Mouse (Mus musculus): ENCODE results near the gene Ttc7b. TPM values are rescaled to one million over a fixed set of nuclear protein-coding genes. Genes with fewer than 3 reads are reported as not detected.

Ttc7b gene
- polyA plus RNA-seq, 1 experiment from 2014 or later, result 5.3 TPM

DNA sequence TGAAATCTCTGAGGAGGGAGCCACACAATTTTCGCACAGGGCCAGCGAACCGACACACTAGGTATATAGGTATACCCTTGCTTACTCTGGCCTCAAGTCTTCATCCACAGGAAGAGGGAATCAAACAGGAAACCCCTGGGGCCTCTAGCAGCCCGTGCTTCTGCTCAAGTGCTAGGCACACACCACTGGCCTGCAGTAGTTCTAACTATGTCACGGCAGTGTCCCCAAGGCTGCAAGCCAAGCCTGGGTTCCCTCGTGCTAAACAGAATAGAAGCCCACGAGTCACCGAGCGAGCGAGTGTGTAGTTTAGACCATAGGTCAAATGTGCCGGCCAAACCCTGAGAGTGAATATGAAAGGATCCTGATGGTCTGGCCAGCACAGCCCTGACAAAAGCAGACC lies 114.5 kb downstream of the Ttc7b start:
- H3K4me2 ChIP-seq (replicated peaks), result no peak overlapping the region
- no peaks in the 10 kb centered on the region for H3K27me3 ChIP-seq
- peaks cover 21% of the 10 kb centered on the region for H3K4me1 ChIP-seq
- no peak overlapping the region for H3K27ac ChIP-seq
- H3K9me3 ChIP-seq, result no peaks in the 10 kb centered on the region
- H3K4me3 ChIP-seq, result no peak overlapping the region
- no peak for ATAC-seq (ENCODE audit: insufficient number of reproducible peaks, insufficient read depth, low FRiP score, low TSS enrichment)
- H3K9ac ChIP-seq, result no peak overlapping the region
- H3K36me3 ChIP-seq, result peaks cover 11% of the 10 kb centered on the region; the same call in 1 of the 2 replicates
- WGBS, result 76% methylated on average over 11 of the region's 11 CpGs

DNA sequence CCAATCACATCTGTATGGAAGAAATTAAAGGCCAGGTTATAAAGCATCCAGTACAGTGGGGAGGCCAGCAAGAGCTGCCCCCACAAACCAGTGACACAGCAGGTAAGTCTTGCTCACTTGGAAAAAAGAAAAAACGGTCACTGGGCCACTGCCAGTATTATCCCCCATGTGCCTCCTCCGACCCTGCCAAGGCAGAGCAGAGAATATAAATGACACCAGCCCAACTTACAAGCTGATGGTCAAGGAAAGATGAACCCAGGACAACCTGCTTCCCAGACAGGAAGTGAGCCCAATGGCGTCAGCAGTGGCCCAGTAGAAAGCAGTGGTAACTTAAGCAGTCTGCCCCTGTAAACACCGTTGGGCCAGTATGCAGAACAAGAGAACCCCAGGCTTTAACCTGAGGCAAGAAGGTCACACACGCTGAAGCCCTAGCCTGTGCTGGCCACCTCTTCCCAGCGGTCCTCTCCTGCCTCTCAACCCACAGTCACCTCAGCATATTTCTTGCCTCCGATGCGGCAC lies 115.1 kb downstream of the Ttc7b start:
- H3K36me3 ChIP-seq, result peaks cover 16% of the 10 kb centered on the region; the same call in 1 of the 2 replicates
- 82% methylated on average over 8 of the region's 8 CpGs for WGBS

DNA sequence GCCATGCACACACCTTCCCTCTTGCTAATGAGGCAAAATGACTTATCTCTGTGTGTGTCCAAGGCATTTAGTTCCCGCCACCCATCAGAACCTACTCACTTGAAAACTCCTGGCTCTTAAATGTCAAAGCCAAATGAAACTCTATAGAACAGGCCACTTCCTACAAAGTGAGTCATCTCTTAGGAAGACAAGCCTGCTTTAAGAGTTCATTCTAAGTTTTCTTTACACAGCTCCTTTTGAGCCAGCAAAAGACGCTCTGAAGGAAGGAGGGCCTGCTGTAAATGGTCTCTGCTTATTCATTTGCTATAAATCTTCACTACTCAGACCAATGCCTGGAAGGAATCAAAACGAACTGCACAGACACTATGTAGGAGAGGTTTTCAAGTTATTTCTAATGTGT lies 116.2 kb downstream of the Ttc7b start:
- Histone ChIP-seq H3K4me3 (no peak overlapping the region), H3K9me3 (no peaks in the 10 kb centered on the region), H3K27me3 (no peaks in the 10 kb centered on the region), H3K27ac (no peak overlapping the region), H3K9ac (no peak overlapping the region), H3K4me2 (replicated peaks) (no peak overlapping the region), H3K4me1 (peaks cover 20% of the 10 kb centered on the region), H3K36me3 (peaks cover 21% of the 10 kb centered on the region; the same call in 1 of the 2 replicates)
- WGBS, result 87% methylated on average over 3 of the region's 3 CpGs
- no peak for ATAC-seq (ENCODE audit: insufficient number of reproducible peaks, insufficient read depth, low FRiP score, low TSS enrichment)

More for the DNA sequence above, 115.1 kb downstream of the Ttc7b start:
- Histone ChIP-seq H3K4me2 (replicated peaks) (no peak overlapping the region), H3K4me1 (peaks cover 21% of the 10 kb centered on the region), H3K4me3 (no peak overlapping the region), H3K27ac (no peak overlapping the region), H3K27me3 (no peaks in the 10 kb centered on the region), H3K9me3 (no peaks in the 10 kb centered on the region), H3K9ac (no peak overlapping the region)
- ATAC-seq (ENCODE audit: insufficient number of reproducible peaks, insufficient read depth, low FRiP score, low TSS enrichment), result no peak

GRCm38 (mm10) chr12:100403005-100403324 lies 117.7 kb downstream of the Ttc7b start:
- no peak overlapping the region for H3K9ac ChIP-seq
- H3K4me2 ChIP-seq (replicated peaks), result no peak overlapping the region
- 90% methylated on average over 4 of the region's 4 CpGs for WGBS
- H3K4me3 ChIP-seq, result no peak overlapping the region
- no peak for ATAC-seq (ENCODE audit: insufficient number of reproducible peaks, insufficient read depth, low FRiP score, low TSS enrichment)
- H3K4me1 ChIP-seq, result peaks cover 28% of the 10 kb centered on the region
- no peaks in the 10 kb centered on the region for H3K9me3 ChIP-seq
- H3K27me3 ChIP-seq, result no peaks in the 10 kb centered on the region
- H3K36me3 ChIP-seq, result peaks cover 21% of the 10 kb centered on the region; the same call in 1 of the 2 replicates
- H3K27ac ChIP-seq, result no peak overlapping the region

DNA sequence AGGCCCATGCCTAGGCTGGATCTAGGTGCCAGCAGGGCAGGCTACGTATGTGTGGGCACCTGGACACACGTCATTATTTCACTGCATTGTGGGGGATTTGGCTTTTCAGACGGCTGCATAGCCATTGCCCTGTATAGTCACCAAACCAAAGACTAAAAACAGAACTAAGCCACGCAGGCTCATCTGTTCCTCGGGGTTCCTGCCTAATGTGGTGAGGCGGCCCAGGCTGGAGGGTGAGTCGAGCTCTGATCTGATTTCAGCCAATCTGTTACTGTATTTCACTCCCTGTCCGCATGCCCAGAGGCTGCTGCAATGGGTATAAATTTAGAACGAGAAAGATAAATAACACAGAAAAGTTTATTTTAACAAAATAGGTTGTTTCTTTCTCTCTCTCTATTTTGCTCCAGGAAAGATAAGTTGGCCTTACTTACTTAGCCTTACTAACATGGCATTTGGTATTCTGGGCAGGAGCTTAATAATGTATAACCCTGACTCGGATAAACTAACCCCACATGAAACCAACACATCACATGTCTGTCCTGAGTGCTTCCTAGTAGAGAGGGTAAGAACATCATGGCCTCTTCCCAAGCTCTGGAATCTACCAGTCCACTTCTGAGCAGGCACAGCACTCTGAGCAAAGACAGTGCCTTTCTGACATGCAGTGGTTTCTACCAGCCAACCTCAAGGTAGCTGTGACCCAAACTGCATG lies 118.2 kb downstream of the Ttc7b start:
- Histone ChIP-seq H3K4me3 (no peak overlapping the region), H3K27me3 (no peaks in the 10 kb centered on the region), H3K9ac (no peak overlapping the region), H3K4me2 (replicated peaks) (no peak overlapping the region), H3K4me1 (peaks cover 29% of the 10 kb centered on the region), H3K36me3 (peaks cover 21% of the 10 kb centered on the region; the same call in 1 of the 2 replicates), H3K27ac (no peak overlapping the region), H3K9me3 (no peaks in the 10 kb centered on the region)
- 89% methylated on average over 10 of the region's 10 CpGs for whole genome bisulfite sequencing
- ATAC-seq (ENCODE audit: insufficient number of reproducible peaks, insufficient read depth, low FRiP score, low TSS enrichment), result no peak

DNA sequence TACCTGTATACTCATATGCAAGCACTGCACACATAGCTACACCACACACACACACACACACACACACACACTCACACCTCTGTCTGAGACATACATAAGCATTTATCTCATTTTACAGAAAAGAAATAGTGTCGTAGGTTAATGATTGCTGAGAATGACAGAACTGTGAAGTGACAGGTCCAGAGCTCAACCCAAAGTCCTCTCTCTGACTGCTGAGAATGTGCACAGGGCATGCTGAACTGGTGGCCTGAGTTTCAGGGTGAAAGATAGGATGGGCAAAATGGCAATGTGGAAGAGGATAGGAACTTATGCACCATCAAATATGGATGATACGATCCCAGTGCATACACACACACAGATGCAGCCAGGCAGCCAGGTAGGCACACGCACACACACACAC lies 120.5 kb downstream of the Ttc7b start:
- Histone ChIP-seq H3K36me3 (peaks cover 21% of the 10 kb centered on the region; the same call in 1 of the 2 replicates), H3K27me3 (no peaks in the 10 kb centered on the region), H3K9ac (no peak overlapping the region), H3K9me3 (no peaks in the 10 kb centered on the region), H3K27ac (no peak overlapping the region), H3K4me2 (replicated peaks) (no peak overlapping the region), H3K4me3 (no peak overlapping the region), H3K4me1 (peaks cover 13% of the 10 kb centered on the region; the same call in 1 of the 2 replicates)
- no peak for ATAC-seq (ENCODE audit: insufficient number of reproducible peaks, insufficient read depth, low FRiP score, low TSS enrichment)
- 81% methylated on average over 3 of the region's 3 CpGs for WGBS

DNA sequence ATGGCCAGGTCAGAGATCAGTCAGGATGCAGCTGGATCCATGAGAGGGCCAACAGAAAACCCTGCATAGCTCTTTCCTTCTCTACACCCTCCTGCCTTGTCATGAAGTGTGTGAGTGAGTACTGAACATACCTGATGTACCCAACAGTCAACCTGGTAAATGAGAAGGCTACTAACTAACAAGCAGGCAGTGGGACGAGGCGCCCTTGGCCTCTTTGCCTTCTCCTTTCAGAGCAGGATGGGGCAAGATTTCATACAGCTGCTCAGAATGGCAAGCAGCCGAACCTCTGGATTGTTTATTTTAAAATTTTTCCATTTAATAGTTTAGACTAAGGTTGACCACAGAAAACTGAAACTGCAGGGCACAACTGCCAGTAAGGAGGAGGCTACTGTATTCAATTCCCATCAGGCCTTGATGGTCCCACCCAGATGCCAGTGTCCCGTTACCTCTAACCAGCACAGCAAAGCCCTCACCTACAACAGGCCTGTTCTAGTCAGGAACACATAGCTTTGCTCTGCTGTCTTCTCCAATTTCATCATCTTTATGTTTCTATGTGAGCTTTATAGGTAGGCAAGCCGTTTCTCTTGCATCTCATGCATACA lies 121.4 kb downstream of the Ttc7b start:
- no peak overlapping the region for H3K9ac ChIP-seq
- H3K27ac ChIP-seq, result peak overlapping the region; percentile 60; the same call in 1 of the 2 replicates
- H3K4me2 ChIP-seq (replicated peaks), result no peak overlapping the region
- no peaks in the 10 kb centered on the region for H3K27me3 ChIP-seq
- no peak for ATAC-seq (ENCODE audit: insufficient number of reproducible peaks, insufficient read depth, low FRiP score, low TSS enrichment)
- H3K36me3 ChIP-seq, result peaks cover 28% of the 10 kb centered on the region
- no peak overlapping the region for H3K4me3 ChIP-seq
- 64% methylated on average over 5 of the region's 5 CpGs for WGBS
- H3K4me1 ChIP-seq, result peaks cover 13% of the 10 kb centered on the region; the same call in 1 of the 2 replicates
- H3K9me3 ChIP-seq, result no peaks in the 10 kb centered on the region

GRCm38 (mm10) chr12:100398268-100398943 lies 122.2 kb downstream of the Ttc7b start:
- WGBS, result 66% methylated on average over 8 of the region's 8 CpGs
- Histone ChIP-seq H3K9ac (no peak overlapping the region), H3K36me3 (peaks cover 29% of the 10 kb centered on the region), H3K4me2 (replicated peaks) (no peak overlapping the region), H3K4me3 (no peak overlapping the region), H3K27me3 (no peaks in the 10 kb centered on the region), H3K9me3 (no peaks in the 10 kb centered on the region), H3K4me1 (peaks cover 13% of the 10 kb centered on the region; the same call in 1 of the 2 replicates), H3K27ac (peak overlapping the region; percentile 60; the same call in 1 of the 2 replicates)
- no peak for ATAC-seq (ENCODE audit: insufficient number of reproducible peaks, insufficient read depth, low FRiP score, low TSS enrichment)

GRCm38 (mm10) chr12:100397432-100398146 lies 123.0 kb downstream of the Ttc7b start:
- peaks cover 29% of the 10 kb centered on the region for H3K36me3 ChIP-seq
- WGBS, result 84% methylated on average over 15 of the region's 15 CpGs

DNA sequence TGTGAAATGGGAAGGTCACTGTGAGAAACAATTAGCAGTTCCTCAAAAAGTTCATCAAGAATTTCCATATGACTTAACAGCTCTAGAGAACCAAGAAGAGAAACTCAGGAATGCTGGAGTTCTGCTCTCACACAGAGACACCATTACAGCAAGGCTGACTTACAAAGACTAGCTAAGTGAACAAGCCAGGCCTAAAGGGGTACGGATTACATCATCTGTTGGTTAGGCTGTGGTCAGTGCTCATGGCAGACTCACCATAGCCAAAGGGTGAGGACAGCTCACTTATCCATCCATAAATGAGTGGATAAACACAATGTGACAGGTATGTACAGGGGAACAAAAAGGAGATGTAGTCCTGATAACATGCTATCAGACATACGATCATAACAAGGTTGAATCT lies 123.8 kb downstream of the Ttc7b start:
- H3K36me3 ChIP-seq, result peaks cover 30% of the 10 kb centered on the region
- H3K27me3 ChIP-seq, result no peaks in the 10 kb centered on the region
- H3K9ac ChIP-seq, result no peak overlapping the region
- no peak overlapping the region for H3K4me3 ChIP-seq
- WGBS, result 86% methylated on average over 2 of the region's 2 CpGs
- H3K27ac ChIP-seq, result no peak overlapping the region
- H3K4me1 ChIP-seq, result peaks cover 13% of the 10 kb centered on the region; the same call in 1 of the 2 replicates
- no peak for ATAC-seq (ENCODE audit: insufficient number of reproducible peaks, insufficient read depth, low FRiP score, low TSS enrichment)
- no peaks in the 10 kb centered on the region for H3K9me3 ChIP-seq
- no peak overlapping the region for H3K4me2 ChIP-seq (replicated peaks)

More at GRCm38 (mm10) chr12:100397432-100398146, 123.0 kb downstream of the Ttc7b start:
- H3K4me2 ChIP-seq (replicated peaks), result no peak overlapping the region
- no peaks in the 10 kb centered on the region for H3K9me3 ChIP-seq
- ATAC-seq (ENCODE audit: insufficient number of reproducible peaks, insufficient read depth, low FRiP score, low TSS enrichment), result no peak
- no peak overlapping the region for H3K9ac ChIP-seq
- no peak overlapping the region for H3K4me3 ChIP-seq
- no peak overlapping the region for H3K27ac ChIP-seq
- H3K4me1 ChIP-seq, result peaks cover 13% of the 10 kb centered on the region; the same call in 1 of the 2 replicates
- H3K27me3 ChIP-seq, result no peaks in the 10 kb centered on the region

GRCm38 (mm10) chr12:100393532-100393931 lies 127.1 kb downstream of the Ttc7b start:
- Histone ChIP-seq H3K4me2 (replicated peaks) (no peak overlapping the region), H3K4me3 (no peak overlapping the region), H3K4me1 (0 out of 2 replicates have a peak, but pooled peaks cover 4% of the 10 kb centered on the region), H3K27me3 (no peaks in the 10 kb centered on the region), H3K9ac (no peak overlapping the region), H3K27ac (no peak overlapping the region), H3K36me3 (peaks cover 22% of the 10 kb centered on the region), H3K9me3 (no peaks in the 10 kb centered on the region)
- ATAC-seq (ENCODE audit: insufficient number of reproducible peaks, insufficient read depth, low FRiP score, low TSS enrichment), result no peak
- 84% methylated on average over 3 of the region's 3 CpGs for WGBS

Measured in embryonic facial prominence, embryonic 12.5 days (tissue).